Mouse (Mus musculus) thymus, postnatal 36 days (tissue): ENCODE results near the gene Btbd35f15.
"Not testable (repeated sequence)": the region's sequence is repeated elsewhere in the genome, so short reads cannot be mapped to it uniquely, and the experiment has no call there.

Experiments
- DNase-seq, 2 experiments: peaks; one replicate each; pipeline ENCODE4 v3.0.0; 2022; ENCODE audit warnings: mixed read lengths in 2 of 2

Gene Btbd35f15

DNA sequence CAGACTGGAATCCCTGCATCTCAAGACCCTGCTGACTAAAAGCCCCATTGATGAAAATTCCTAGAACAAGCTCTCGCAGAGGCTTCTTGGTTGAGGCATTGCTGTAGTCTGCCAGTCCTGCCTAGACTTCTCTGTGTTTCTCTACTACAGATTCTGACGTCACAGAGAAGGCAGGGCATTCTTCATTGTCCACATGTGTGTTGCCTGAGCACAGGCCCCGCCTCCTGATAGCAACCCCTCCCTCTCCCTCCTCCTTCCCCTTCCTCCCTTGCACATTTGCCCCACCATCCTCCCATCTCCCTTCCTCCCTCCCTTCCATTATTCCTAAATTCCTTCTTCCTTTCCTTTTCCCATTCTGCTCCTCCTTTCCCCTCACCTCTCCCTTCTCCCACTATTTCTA lies at the start of gene Btbd35f15:
Gene Btbd35f15 (minus strand): TSS at position 101 of the 400 bp plus-strand sequence.
- not testable (repeated sequence) for DNase-seq
